Mouse (Mus musculus): ENCODE measurements around the gene Teddm3.

DNA sequence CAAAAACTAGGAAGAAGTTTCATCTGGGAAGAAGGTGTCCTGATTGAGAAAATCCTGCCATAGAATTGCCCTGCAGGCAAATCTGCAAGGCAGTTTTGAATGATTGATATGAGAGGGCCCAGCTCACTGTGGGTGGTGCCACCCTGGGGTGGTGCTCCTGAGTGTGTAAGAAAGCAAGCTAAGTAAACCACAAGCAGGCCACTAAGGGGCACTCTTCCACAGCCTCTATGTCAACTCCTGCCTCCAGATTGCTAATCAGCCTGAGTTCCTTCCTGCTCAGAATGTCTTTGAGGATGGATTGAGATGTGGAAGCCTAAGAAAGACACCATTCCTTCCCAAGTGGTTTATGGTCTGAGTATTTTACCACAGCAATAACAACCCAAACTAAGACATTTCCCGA is 44.3 kb downstream of the Teddm3 start:
- TF ChIP-seq CTCF (IDR thresholded peaks at IDR 0.05; ENCODE audit: low read depth, low read length): no peak
- no peak for TF ChIP-seq POLR2A (IDR thresholded peaks at IDR 0.05; ENCODE audit: insufficient read depth, low read length)
